Mouse (Mus musculus) intestine, postnatal 0 days (tissue): ENCODE measurements around the gene Nudt16. TPM values are rescaled to one million over a fixed set of nuclear protein-coding genes. Genes with fewer than 3 reads are reported as not detected.
"Not testable (repeated sequence)": the region's sequence is repeated elsewhere in the genome, so short reads cannot be mapped to it uniquely, and the experiment has no call there.

Experiments
- ATAC-seq: fragments of 200-750 bp; cut with Nextera tagmentation; 2 replicates; pipeline ENCODE4 v1.8.0; 2017; ENCODE audit warnings: mild to moderate bottlenecking, moderate TSS enrichment, moderate library complexity
- H3K27ac ChIP-seq: fragments of 300-500 bp; sonication (generic); 2 replicates; pipeline ENCODE4 v1.5.1; 2014; ENCODE audit warnings: mild to moderate bottlenecking, low read depth, low read length, moderate library complexity
- H3K27me3 ChIP-seq: fragments of 300-500 bp; sonication (generic); replicated peaks from 2 replicates; pipeline ENCODE4 v1.6.1; 2014; ENCODE audit warnings: low read length, mixed read lengths; ENCODE audit not compliant: control insufficient read depth, insufficient read depth
- H3K36me3 ChIP-seq: fragments of 300-500 bp; sonication (generic); 2 replicates; pipeline ENCODE4 v1.6.1; 2014; ENCODE audit warnings: mild to moderate bottlenecking, moderate library complexity; ENCODE audit not compliant: control insufficient read depth, insufficient read depth
- H3K4me1 ChIP-seq: fragments of 300-500 bp; sonication (generic); replicated peaks from 2 replicates; pipeline ENCODE4 v1.6.1; 2014; ENCODE audit warnings: antibody characterized with exemption, low read length, mixed read lengths; ENCODE audit not compliant: control insufficient read depth, insufficient read depth
- H3K4me2 ChIP-seq: fragments of 300-500 bp; sonication (generic); replicated peaks from 2 replicates; pipeline ENCODE4 v1.6.1; 2014; ENCODE audit warnings: low read depth, mild to moderate bottlenecking, moderate library complexity
- H3K4me3 ChIP-seq: fragments of 300-500 bp; sonication (generic); 2 replicates; pipeline ENCODE4 v1.5.1; 2014; ENCODE audit warnings: low read depth, low read length
- H3K9ac ChIP-seq: fragments of 300-500 bp; sonication (generic); 2 replicates; pipeline ENCODE4 v1.6.1; 2014; ENCODE audit warnings: mild to moderate bottlenecking, low read depth, low read length
- H3K9me3 ChIP-seq: fragments of 300-500 bp; sonication (generic); 2 replicates; pipeline ENCODE4 v1.6.1; 2016; ENCODE audit warnings: mixed run types; ENCODE audit not compliant: control insufficient read depth
- CTCF ChIP-seq: sonication (generic); IDR thresholded peaks from 2 replicates; pipeline ENCODE4 v1.5.1; 2016; ENCODE audit warnings: low read depth, mild to moderate bottlenecking, control low read depth, antibody characterized with exemption, moderate library complexity
- WGBS: fragments of 180-500 bp; shearing (Covaris S2); extraction: QIAGEN DNeasy Blood & Tissue Kit; methylation state at CpG from one replicate; pipeline ENCODE4 v1.1.7; 2014; 5-methylcytosine and 5-hydroxymethylcytosine counted together
- polyA plus RNA-seq: library from polyadenylated mRNA; unstranded; fragments of >200 nt; fragmentation: Nextera tagmentation; extraction: Ambion mirVana; gene quantifications from 2 replicates; pipeline ENCODE4 v1.2.1, GENCODE M21; 2015

Gene Nudt16
- polyA plus RNA-seq, 1 experiment from 2014 or later, result 31.3 TPM

GRCm38 (mm10) chr9:105130331-105130730 lies 1.3 kb downstream of the Nudt16 start:
- Histone ChIP-seq H3K36me3 (no peaks in the 10 kb centered on the region; the same call in 1 of the 2 replicates), H3K9ac (0 out of 2 replicates have a peak overlapping the region, but pooled peaks have one; percentile 22), H3K4me1 (0 out of 2 replicates have a peak, but pooled peaks cover 9% of the 10 kb centered on the region), H3K27ac (no peak overlapping the region), H3K9me3 (no peaks in the 10 kb centered on the region), H3K4me3 (no peak overlapping the region), H3K27me3 (no peaks in the 10 kb centered on the region), H3K4me2 (peak overlapping the region; percentile 91)
- TF ChIP-seq CTCF, result no peak
- 96% methylated on average over 8 of the region's 8 CpGs for WGBS
- no peak for ATAC-seq

GRCm38 (mm10) chr9:105125206-105125605 lies 6.4 kb downstream of the Nudt16 start:
- WGBS, result 79% methylated on average over 3 of the region's 3 CpGs
- not testable (repeated sequence) for ATAC-seq

GRCm38 (mm10) chr9:105103893-105104292 lies 27.7 kb downstream of the Nudt16 start:
- TF ChIP-seq CTCF, result no peak
- no peak for ATAC-seq
- Histone ChIP-seq H3K4me3 (no peak overlapping the region), H3K9ac (no peak overlapping the region), H3K27me3 (no peaks in the 10 kb centered on the region), H3K4me2 (no peak overlapping the region), H3K4me1 (no peaks in the 10 kb centered on the region), H3K9me3 (no peaks in the 10 kb centered on the region), H3K36me3 (no peaks in the 10 kb centered on the region), H3K27ac (no peak overlapping the region)
- WGBS, result 89% methylated on average over 5 of the region's 5 CpGs

More at GRCm38 (mm10) chr9:105125206-105125605, 6.4 kb downstream of the Nudt16 start:
- not testable (repeated sequence) for H3K27ac ChIP-seq, H3K9me3 ChIP-seq, H3K9ac ChIP-seq, H3K4me3 ChIP-seq, H3K4me2 ChIP-seq, H3K4me1 ChIP-seq, H3K36me3 ChIP-seq, H3K27me3 ChIP-seq

GRCm38 (mm10) chr9:105101911-105102310 lies 29.7 kb downstream of the Nudt16 start:
- Histone ChIP-seq H3K27me3 (no peaks in the 10 kb centered on the region), H3K4me2 (no peak overlapping the region), H3K9me3 (no peaks in the 10 kb centered on the region), H3K4me1 (no peaks in the 10 kb centered on the region), H3K27ac (no peak overlapping the region), H3K36me3 (no peaks in the 10 kb centered on the region), H3K9ac (no peak overlapping the region), H3K4me3 (no peak overlapping the region)
- no peak for ATAC-seq
- TF ChIP-seq CTCF, result no peak
- WGBS, result 23% methylated on average over 1 of the region's 1 CpGs

- no peak for TF ChIP-seq CTCF
- H3K27ac ChIP-seq, result no peak overlapping the region
- H3K4me1 ChIP-seq, result no peaks in the 10 kb centered on the region
- no peaks in the 10 kb centered on the region for H3K27me3 ChIP-seq
- no peak overlapping the region for H3K4me2 ChIP-seq
- WGBS, result 37% methylated on average over 15 of the region's 15 CpGs
- H3K36me3 ChIP-seq, result no peaks in the 10 kb centered on the region
- no peak overlapping the region for H3K4me3 ChIP-seq
- no peaks in the 10 kb centered on the region for H3K9me3 ChIP-seq
- ATAC-seq, result no peak
- no peak overlapping the region for H3K9ac ChIP-seq
Observed at GRCm38 (mm10) chr9:105100807-105101570, 30.6 kb downstream of the Nudt16 start.

GRCm38 (mm10) chr9:105080246-105080645 lies 51.4 kb downstream of the Nudt16 start:
- no peak overlapping the region for H3K4me3 ChIP-seq
- no peak overlapping the region for H3K27ac ChIP-seq
- no peaks in the 10 kb centered on the region for H3K9me3 ChIP-seq
- H3K4me2 ChIP-seq, result no peak overlapping the region
- no peaks in the 10 kb centered on the region for H3K27me3 ChIP-seq
- H3K4me1 ChIP-seq, result no peaks in the 10 kb centered on the region
- 94% methylated on average over 3 of the region's 3 CpGs for WGBS
- ATAC-seq, result no peak
- no peak overlapping the region for H3K9ac ChIP-seq
- TF ChIP-seq CTCF, result no peak
- H3K36me3 ChIP-seq, result peaks cover 19% of the 10 kb centered on the region

Other genes starting within 250 kb of the Nudt16 start
- 48.9 and 55.5 TPM in 2 replicates for gene Mrpl3, start 78.6 kb downstream of the Nudt16 start, polyA plus RNA-seq
- not detected in 2 replicates for gene 1700080E11Rik, start 13.3 kb upstream of the Nudt16 start, polyA plus RNA-seq